Mouse (Mus musculus) heart, embryonic 16.5 days (tissue): ENCODE measurements around the gene Spink4. TPM values are rescaled to one million over a fixed set of nuclear protein-coding genes. Genes with fewer than 3 reads are reported as not detected.

Source experiments
- polyA plus RNA-seq: library from polyadenylated mRNA; unstranded; fragments of >200 nt; fragmentation: Nextera tagmentation; extraction: Ambion mirVana; gene quantifications from 2 replicates; pipeline ENCODE4 v1.2.1, GENCODE M21; 2015

The Spink4 gene
- polyA plus RNA-seq, 1 experiment from 2014 or later, result 5.4 TPM

Other genes starting within 250 kb of the Spink4 start
- 29.1 and 31.5 TPM in 2 replicates for gene Aptx, start 216.9 kb upstream of the Spink4 start, polyA plus RNA-seq
- 238 and 262 TPM in 2 replicates for gene Dnaja1, start 197.9 kb upstream of the Spink4 start, polyA plus RNA-seq
- 101 and 102 TPM in 2 replicates for gene Smu1, start 162.1 kb upstream of the Spink4 start, polyA plus RNA-seq
- 54.5 and 61.5 TPM in 2 replicates for gene B4galt1, start 66.0 kb upstream of the Spink4 start, polyA plus RNA-seq
- gene Bag1, start 28.2 kb downstream of the Spink4 start, polyA plus RNA-seq, result 189 and 218 TPM in 2 replicates
- gene Chmp5, start 28.4 kb downstream of the Spink4 start, polyA plus RNA-seq, result 75.8 and 75.9 TPM in 2 replicates
- gene Nfx1, start 50.9 kb downstream of the Spink4 start, polyA plus RNA-seq, result 55.6 and 57.6 TPM in 2 replicates
- gene Aqp7, start 128.1 kb downstream of the Spink4 start, polyA plus RNA-seq, result 1.1 TPM in 2 replicates
- gene Aqp3, start 178.1 kb downstream of the Spink4 start, polyA plus RNA-seq, result 1.6 and 1.7 TPM in 2 replicates
- 15.2 and 15.6 TPM in 2 replicates for gene Nol6, start 204.4 kb downstream of the Spink4 start, polyA plus RNA-seq
- gene Ube2r2, start 215.7 kb downstream of the Spink4 start, polyA plus RNA-seq, result 68.0 and 69.7 TPM in 2 replicates